Mouse (Mus musculus) intestine, embryonic 15.5 days (tissue): ENCODE data around the gene Lama5. TPM values are rescaled to one million over a fixed set of nuclear protein-coding genes. Genes with fewer than 3 reads are reported as not detected.
A peak's percentile ranks its signal among the peaks of the same experiment; 100 is the strongest.

ENCODE experiments used
- ATAC-seq: fragments of 200-750 bp; cut with Nextera tagmentation; 2 replicates; pipeline ENCODE4 v1.8.0; 2017; ENCODE audit warnings: moderate TSS enrichment, moderate library complexity
- H3K27ac ChIP-seq: fragments of 300-500 bp; sonication (generic); 2 replicates; pipeline ENCODE4 v1.5.1; 2015; ENCODE audit warnings: mild to moderate bottlenecking, inconsistent platforms
- H3K27me3 ChIP-seq: fragments of 300-500 bp; sonication (generic); replicated peaks from 2 replicates; pipeline ENCODE4 v1.6.1; 2015; ENCODE audit warnings: inconsistent platforms
- H3K36me3 ChIP-seq: fragments of 300-500 bp; sonication (generic); 2 replicates; pipeline ENCODE4 v1.6.1; 2015; ENCODE audit warnings: inconsistent platforms
- H3K4me1 ChIP-seq: fragments of 300-500 bp; sonication (generic); replicated peaks from 2 replicates; pipeline ENCODE4 v1.6.1; 2015; ENCODE audit warnings: inconsistent platforms
- H3K4me2 ChIP-seq: fragments of 300-500 bp; sonication (generic); replicated peaks from 2 replicates; pipeline ENCODE4 v1.6.1; 2015; ENCODE audit warnings: mild to moderate bottlenecking, inconsistent platforms
- H3K4me3 ChIP-seq: fragments of 300-500 bp; sonication (generic); replicated peaks from 2 replicates; pipeline ENCODE4 v1.5.1; 2015; ENCODE audit warnings: inconsistent platforms
- H3K9ac ChIP-seq: fragments of 300-500 bp; sonication (generic); 2 replicates; pipeline ENCODE4 v1.6.1; 2015; ENCODE audit warnings: inconsistent platforms
- H3K9me3 ChIP-seq: fragments of 300-500 bp; sonication (generic); 2 replicates; pipeline ENCODE4 v1.6.1; 2016; ENCODE audit warnings: inconsistent platforms
- WGBS: fragments of 180-500 bp; shearing (Covaris S2); methylation state at CpG from one replicate; pipeline ENCODE4 v1.1.7; 2015; 5-methylcytosine and 5-hydroxymethylcytosine counted together
- polyA plus RNA-seq: library from polyadenylated mRNA; unstranded; fragments of >200 nt; fragmentation: Nextera tagmentation; extraction: Ambion mirVana; gene quantifications from 2 replicates; pipeline ENCODE4 v1.2.1, GENCODE M21; 2015

The Lama5 gene
- polyA plus RNA-seq, 1 experiment from 2014 or later, result 30.9 TPM

- Histone ChIP-seq H3K4me3 (no peak overlapping the region), H3K27ac (no peak overlapping the region; the same call in 1 of the 2 replicates), H3K4me1 (peaks cover 37% of the 10 kb centered on the region), H3K9me3 (no peaks in the 10 kb centered on the region), H3K36me3 (no peaks in the 10 kb centered on the region), H3K9ac (no peak overlapping the region), H3K4me2 (no peak overlapping the region), H3K27me3 (no peaks in the 10 kb centered on the region)
- WGBS, result 68% methylated on average over 3 of the region's 3 CpGs
- no peak for ATAC-seq
Measured at GRCm38 (mm10) chr2:180229129-180229528, 3.5 kb upstream of the Lama5 start.

GRCm38 (mm10) chr2:180228592-180228991 lies 2.9 kb upstream of the Lama5 start:
- peaks cover 34% of the 10 kb centered on the region for H3K4me1 ChIP-seq
- no peaks in the 10 kb centered on the region for H3K36me3 ChIP-seq
- no peak for ATAC-seq
- no peak overlapping the region for H3K4me3 ChIP-seq
- peak overlapping the region; percentile 66 for H3K27ac ChIP-seq
- H3K9me3 ChIP-seq, result no peaks in the 10 kb centered on the region
- no peak overlapping the region for H3K9ac ChIP-seq
- H3K4me2 ChIP-seq, result no peak overlapping the region
- no peaks in the 10 kb centered on the region for H3K27me3 ChIP-seq
- WGBS, result 42% methylated on average over 7 of the region's 7 CpGs

- no peak overlapping the region for H3K4me3 ChIP-seq
- 53% methylated on average over 6 of the region's 6 CpGs for WGBS
- H3K4me1 ChIP-seq, result peaks cover 36% of the 10 kb centered on the region
- 0 out of 2 replicates have a peak overlapping the region, but pooled peaks have one; percentile 32 for H3K9ac ChIP-seq
- H3K9me3 ChIP-seq, result no peaks in the 10 kb centered on the region
- no peak for ATAC-seq
- H3K4me2 ChIP-seq, result peak overlapping the region; percentile 63
- no peaks in the 10 kb centered on the region for H3K27me3 ChIP-seq
- no peaks in the 10 kb centered on the region for H3K36me3 ChIP-seq
- peak overlapping the region; percentile 66 for H3K27ac ChIP-seq
Measured at GRCm38 (mm10) chr2:180228060-180228458, 2.4 kb upstream of the Lama5 start.

- Histone ChIP-seq H3K4me3 (peak overlapping the region; percentile 22), H3K9me3 (no peaks in the 10 kb centered on the region), H3K27me3 (no peaks in the 10 kb centered on the region), H3K9ac (peak overlapping the region; percentile 32), H3K4me2 (peak overlapping the region; percentile 63), H3K27ac (peak overlapping the region; percentile 66), H3K4me1 (peaks cover 42% of the 10 kb centered on the region), H3K36me3 (no peaks in the 10 kb centered on the region)
- WGBS, result 2% methylated on average over 21 of the region's 21 CpGs
- ATAC-seq, result peak; percentile 31
Measured at GRCm38 (mm10) chr2:180227262-180228059, 1.8 kb upstream of the Lama5 start.

- Histone ChIP-seq H3K36me3 (no peaks in the 10 kb centered on the region), H3K4me2 (peak overlapping the region; percentile 97), H3K9ac (peak overlapping the region; percentile 71), H3K4me1 (peaks cover 48% of the 10 kb centered on the region), H3K4me3 (peak overlapping the region; percentile 75), H3K27me3 (no peaks in the 10 kb centered on the region), H3K27ac (peak overlapping the region; percentile 73), H3K9me3 (no peaks in the 10 kb centered on the region)
- under 1% methylated on average over 55 of the region's 55 CpGs for WGBS
- peak; percentile 44 for ATAC-seq
Measured at GRCm38 (mm10) chr2:180225044-180225761, 456 bp downstream of the Lama5 start.

GRCm38 (mm10) chr2:180224647-180225043 lies 1.0 kb downstream of the Lama5 start:
- Histone ChIP-seq H3K36me3 (no peaks in the 10 kb centered on the region), H3K4me1 (peaks cover 50% of the 10 kb centered on the region), H3K27ac (0 out of 2 replicates have a peak overlapping the region, but pooled peaks have one; percentile 73), H3K27me3 (no peaks in the 10 kb centered on the region), H3K4me2 (peak overlapping the region; percentile 97), H3K4me3 (peak overlapping the region; percentile 75), H3K9ac (peak overlapping the region; percentile 71), H3K9me3 (no peaks in the 10 kb centered on the region)
- no peak for ATAC-seq
- 3% methylated on average over 13 of the region's 13 CpGs for WGBS

- H3K27me3 ChIP-seq, result no peaks in the 10 kb centered on the region
- H3K9me3 ChIP-seq, result no peaks in the 10 kb centered on the region
- no peak overlapping the region for H3K4me3 ChIP-seq
- peak overlapping the region; percentile 51 for H3K27ac ChIP-seq
- 18% methylated on average over 6 of the region's 6 CpGs for WGBS
- no peak overlapping the region; the same call in 1 of the 2 replicates for H3K9ac ChIP-seq
- ATAC-seq, result peak; percentile 53
- H3K4me1 ChIP-seq, result peaks cover 52% of the 10 kb centered on the region
- no peaks in the 10 kb centered on the region for H3K36me3 ChIP-seq
- peak overlapping the region; percentile 97 for H3K4me2 ChIP-seq
Measured at GRCm38 (mm10) chr2:180222250-180222649, 3.4 kb downstream of the Lama5 start.

GRCm38 (mm10) chr2:180221051-180221450 lies 4.6 kb downstream of the Lama5 start:
- H3K36me3 ChIP-seq, result no peaks in the 10 kb centered on the region
- H3K27me3 ChIP-seq, result no peaks in the 10 kb centered on the region
- ATAC-seq, result no peak
- no peak overlapping the region for H3K27ac ChIP-seq
- no peak overlapping the region for H3K4me3 ChIP-seq
- no peak overlapping the region for H3K9ac ChIP-seq
- peaks cover 48% of the 10 kb centered on the region for H3K4me1 ChIP-seq
- H3K4me2 ChIP-seq, result no peak overlapping the region
- no peaks in the 10 kb centered on the region for H3K9me3 ChIP-seq
- WGBS, result 92% methylated on average over 9 of the region's 9 CpGs

- Histone ChIP-seq H3K27me3 (no peaks in the 10 kb centered on the region), H3K27ac (peak overlapping the region; percentile 48; the same call in 1 of the 2 replicates), H3K9me3 (no peaks in the 10 kb centered on the region), H3K36me3 (no peaks in the 10 kb centered on the region), H3K4me3 (no peak overlapping the region), H3K4me2 (peak overlapping the region; percentile 40), H3K4me1 (peaks cover 54% of the 10 kb centered on the region), H3K9ac (no peak overlapping the region; the same call in 1 of the 2 replicates)
- WGBS, result 40% methylated on average over 9 of the region's 9 CpGs
- peak; percentile 18 for ATAC-seq
Measured at GRCm38 (mm10) chr2:180220165-180220564, 5.5 kb downstream of the Lama5 start.

GRCm38 (mm10) chr2:180219145-180219943 lies 6.3 kb downstream of the Lama5 start:
- ATAC-seq, result no peak
- Histone ChIP-seq H3K4me3 (no peak overlapping the region), H3K36me3 (no peaks in the 10 kb centered on the region), H3K4me2 (no peak overlapping the region), H3K27me3 (no peaks in the 10 kb centered on the region), H3K27ac (peak overlapping the region; percentile 48; the same call in 1 of the 2 replicates), H3K9me3 (no peaks in the 10 kb centered on the region), H3K4me1 (peaks cover 63% of the 10 kb centered on the region), H3K9ac (no peak overlapping the region)
- WGBS, result 81% methylated on average over 15 of the region's 15 CpGs

- Histone ChIP-seq H3K9me3 (no peaks in the 10 kb centered on the region), H3K36me3 (no peaks in the 10 kb centered on the region), H3K27me3 (no peaks in the 10 kb centered on the region), H3K4me2 (no peak overlapping the region), H3K4me3 (no peak overlapping the region), H3K4me1 (peaks cover 66% of the 10 kb centered on the region), H3K9ac (no peak overlapping the region), H3K27ac (peak overlapping the region; percentile 3)
- 37% methylated on average over 5 of the region's 5 CpGs for WGBS
- ATAC-seq, result no peak
Measured at GRCm38 (mm10) chr2:180218677-180219076, 7.0 kb downstream of the Lama5 start.

GRCm38 (mm10) chr2:180218241-180218640 lies 7.4 kb downstream of the Lama5 start:
- Histone ChIP-seq H3K4me1 (peaks cover 63% of the 10 kb centered on the region), H3K27ac (peak overlapping the region; percentile 3; the same call in 1 of the 2 replicates), H3K4me2 (no peak overlapping the region), H3K27me3 (no peaks in the 10 kb centered on the region), H3K9ac (no peak overlapping the region), H3K4me3 (no peak overlapping the region), H3K9me3 (no peaks in the 10 kb centered on the region), H3K36me3 (no peaks in the 10 kb centered on the region)
- WGBS, result 59% methylated on average over 3 of the region's 3 CpGs
- no peak for ATAC-seq
